Mouse (Mus musculus): ENCODE data around the gene Teddm1b. TPM values are rescaled to one million over a fixed set of nuclear protein-coding genes. Genes with fewer than 3 reads are reported as not detected.

Teddm1b gene
- total RNA-seq, 4 experiments from 2014 or later, result not detected

DNA sequence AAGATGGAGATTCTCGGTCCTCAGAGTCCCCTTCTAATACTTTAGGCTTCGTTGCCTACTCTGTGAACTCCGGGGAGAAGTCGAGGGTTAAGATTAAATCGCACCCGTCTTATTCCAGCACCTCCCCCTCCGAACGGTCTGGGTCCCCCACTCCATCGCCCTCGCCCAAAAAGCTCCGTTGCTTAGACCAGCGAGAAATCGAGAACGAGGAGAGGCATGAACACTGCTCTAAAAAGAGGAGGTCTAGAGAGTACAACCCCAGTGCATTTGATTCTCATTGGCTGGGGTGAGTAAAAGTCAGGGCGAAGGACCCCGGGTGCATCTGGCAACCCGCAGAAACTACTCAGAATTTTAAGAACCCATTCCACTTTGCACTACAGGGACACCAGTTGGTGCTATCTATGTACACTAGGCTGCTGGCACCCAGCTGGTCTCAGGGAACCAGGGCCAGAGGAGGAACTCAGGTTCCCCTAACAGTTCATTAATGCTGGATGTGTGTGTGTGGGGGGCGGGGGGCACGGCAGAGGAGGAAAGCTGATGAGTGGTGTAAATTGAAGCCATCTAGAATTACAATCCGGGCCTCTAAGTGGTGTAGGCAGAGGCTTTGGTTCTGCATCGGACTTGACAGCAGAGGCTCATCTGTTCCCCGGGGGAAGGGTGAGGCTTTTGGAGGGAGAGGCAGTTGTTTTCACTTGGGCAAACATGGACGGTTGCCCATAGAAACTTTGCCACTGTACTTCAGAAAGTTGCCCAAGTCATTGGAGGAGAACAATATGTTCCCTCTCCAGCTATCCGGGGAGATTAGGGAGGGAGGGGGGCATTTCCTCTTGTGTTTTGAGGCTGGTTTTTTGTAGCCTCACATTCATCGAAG is 26.9 kb downstream of the Teddm1b start:
- no peak for DNase-seq (ENCODE audit: low spot score in 2 of 2)

DNA sequence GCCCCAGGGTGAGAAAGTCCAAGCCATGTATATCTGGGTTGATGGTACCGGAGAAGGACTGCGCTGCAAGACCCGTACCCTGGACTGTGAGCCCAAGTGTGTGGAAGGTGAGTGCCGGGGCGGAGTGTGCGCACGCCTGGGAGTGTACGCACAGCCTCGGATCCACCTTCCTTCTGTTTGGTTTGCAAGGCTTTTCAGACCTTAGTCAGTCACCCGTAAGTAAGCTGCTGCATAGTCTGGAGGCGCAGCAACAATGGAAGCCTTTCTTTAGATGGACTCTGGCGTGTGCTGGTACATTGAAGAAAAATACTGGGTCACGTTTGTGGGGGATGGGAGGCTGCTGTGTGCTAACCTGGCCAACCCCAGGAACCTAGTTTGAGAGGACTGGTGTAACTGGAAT is 28.9 kb downstream of the Teddm1b start:
- no peak for DNase-seq (ENCODE audit: low spot score in 2 of 2)

DNA sequence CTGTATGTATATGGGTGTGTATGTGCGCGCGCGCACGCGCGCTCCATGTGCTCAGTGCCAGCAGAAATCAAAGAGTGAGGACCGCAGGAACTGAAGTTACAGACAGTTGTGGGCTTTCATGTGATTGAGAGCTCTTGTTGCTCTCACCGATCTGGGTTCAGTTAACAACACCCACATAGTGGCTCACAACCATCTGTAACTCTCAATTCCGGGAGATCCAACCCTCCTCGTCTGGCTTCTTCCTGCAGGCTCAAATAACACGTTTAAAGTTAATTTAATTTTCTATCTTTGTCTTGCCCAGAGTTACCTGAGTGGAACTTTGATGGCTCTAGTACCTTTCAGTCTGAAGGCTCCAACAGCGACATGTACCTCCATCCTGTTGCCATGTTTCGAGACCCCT is 30.1 kb downstream of the Teddm1b start:
- DNase-seq (ENCODE audit: low spot score in 2 of 2), result no peak

DNA sequence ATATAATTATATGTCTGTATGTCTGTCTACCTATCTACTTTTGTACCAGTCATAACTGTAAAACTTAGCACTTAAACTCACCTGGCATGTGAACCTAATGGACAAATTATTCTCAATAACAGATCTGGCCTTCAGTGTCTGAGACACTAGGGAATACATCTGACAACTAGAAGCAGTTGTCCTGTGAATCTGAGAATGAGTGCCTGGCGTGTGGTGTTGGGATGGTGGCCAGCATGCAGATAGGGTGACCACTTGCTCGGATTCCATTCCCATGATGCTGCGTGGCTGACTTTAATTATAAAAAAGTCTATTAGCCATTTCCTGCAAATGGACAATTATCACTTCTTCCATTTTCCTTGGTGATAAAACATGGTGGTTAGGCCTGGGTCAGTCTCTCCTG is 31.7 kb downstream of the Teddm1b start:
- no peak for DNase-seq (ENCODE audit: low spot score in 2 of 2)

DNA sequence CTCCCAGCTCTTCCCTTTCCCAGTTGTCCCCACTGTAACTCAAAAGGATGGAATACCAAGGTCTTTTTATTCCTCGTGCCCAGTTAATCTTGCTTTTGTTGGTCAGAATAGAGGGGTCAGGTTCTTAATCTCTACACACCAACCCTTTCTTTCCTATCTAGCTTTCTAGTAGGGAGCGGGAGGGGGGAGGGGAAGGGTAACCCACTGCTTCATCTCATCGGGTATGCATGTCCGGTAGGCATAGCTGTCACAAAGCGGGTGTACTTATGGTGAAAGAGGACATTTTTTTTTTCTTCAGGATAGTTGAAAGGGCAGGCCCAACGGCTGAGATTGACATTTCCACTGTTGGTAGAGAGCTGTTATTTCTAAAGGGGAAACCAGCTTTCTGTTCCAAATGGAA is 34.1 kb downstream of the Teddm1b start:
- DNase-seq (ENCODE audit: low spot score in 2 of 2), result no peak

DNA sequence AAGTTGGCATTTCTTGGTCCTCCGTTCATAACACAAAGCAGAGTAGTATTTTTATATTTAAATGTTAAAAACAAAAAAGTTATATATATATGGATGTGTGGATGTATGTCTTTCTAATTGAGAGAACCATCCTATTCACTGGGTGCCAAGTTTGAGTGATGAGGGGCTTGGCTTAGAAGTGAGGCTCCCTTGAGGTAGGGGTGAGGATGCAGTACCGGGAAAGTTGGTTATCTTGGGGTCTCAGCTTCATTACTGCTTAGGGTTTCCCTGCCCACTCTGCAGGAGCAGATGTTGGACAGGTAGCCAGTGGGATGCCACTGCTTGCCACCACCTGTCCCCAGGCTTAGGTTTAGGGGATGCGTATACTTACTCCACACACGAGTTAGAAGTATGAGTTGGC is 34.6 kb downstream of the Teddm1b start:
- DNase-seq (ENCODE audit: low spot score in 2 of 2), result no peak

DNA sequence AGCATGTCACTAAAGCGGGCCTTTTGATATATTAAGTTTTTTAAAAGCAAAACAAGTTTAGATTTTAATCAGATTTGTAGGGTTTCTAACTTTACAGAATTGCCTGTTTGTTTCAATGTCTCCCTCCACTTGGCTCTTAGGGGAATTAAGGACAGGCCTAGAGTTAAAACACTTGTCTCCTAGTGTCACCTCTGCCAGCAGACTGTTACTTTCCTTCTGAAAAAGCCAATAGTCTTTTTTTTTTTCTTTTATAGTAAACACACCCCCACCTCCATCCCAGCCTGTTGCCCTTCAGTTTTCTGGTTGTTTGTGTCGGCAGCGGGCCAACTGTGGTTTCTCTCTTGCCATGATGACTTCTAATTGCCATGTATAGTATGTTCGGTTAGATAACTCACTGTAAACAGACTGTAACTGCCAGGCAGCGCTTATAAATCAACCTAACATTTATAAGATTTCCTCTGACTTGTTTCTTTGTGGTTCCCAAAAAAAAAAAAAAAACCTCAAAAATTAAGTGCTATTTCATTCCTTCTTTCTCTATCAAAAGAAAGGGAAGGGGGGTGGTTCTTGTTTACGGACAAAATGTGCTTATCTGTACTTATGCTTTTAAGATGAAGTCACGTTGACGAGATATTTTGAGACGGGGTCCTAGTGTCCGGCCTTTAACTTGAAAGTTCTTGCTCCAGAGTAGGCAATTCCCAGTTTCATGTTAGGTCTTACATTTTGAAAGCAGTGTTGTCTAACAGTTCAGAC is 35.2 kb downstream of the Teddm1b start:
- no peak for DNase-seq (ENCODE audit: low spot score in 2 of 2)

DNA sequence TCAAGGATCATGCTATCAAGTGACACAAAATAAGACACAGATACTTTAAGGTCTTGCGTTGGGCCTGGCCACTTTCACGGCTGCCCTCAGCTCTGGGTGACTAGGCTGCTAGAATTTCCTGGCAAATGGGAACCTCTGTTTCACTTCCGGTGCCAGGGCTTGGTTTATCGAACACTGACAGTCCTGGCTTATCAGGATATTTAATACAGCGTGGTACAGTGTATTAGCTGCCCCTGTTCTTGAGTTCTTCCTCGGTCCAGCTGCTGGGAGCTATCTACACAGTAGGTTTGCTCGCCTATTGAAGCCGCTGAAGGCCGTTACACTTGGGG is 35.8 kb downstream of the Teddm1b start:
- DNase-seq (ENCODE audit: low spot score in 2 of 2), result no peak

DNA sequence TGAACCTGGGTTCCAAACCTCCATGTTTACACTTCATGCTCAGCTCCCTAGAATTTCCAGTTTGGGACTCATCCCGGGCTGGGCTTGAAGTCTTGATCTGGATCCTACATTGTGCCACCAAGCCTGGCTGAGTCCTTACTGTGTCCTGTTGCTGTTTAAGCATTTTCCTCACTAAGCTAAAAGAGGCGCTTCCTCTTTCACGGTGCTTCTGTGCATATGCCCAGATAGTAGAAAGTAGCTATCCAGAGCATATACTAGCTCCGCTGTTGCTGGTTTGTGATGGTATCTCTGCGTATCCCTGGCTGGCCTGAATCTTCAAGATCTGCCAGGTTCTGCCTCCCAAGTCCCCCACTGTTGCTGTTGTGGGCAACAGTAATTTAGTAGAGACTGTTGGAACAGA is 36.3 kb downstream of the Teddm1b start:
- DNase-seq (ENCODE audit: low spot score in 2 of 2), result no peak

DNA sequence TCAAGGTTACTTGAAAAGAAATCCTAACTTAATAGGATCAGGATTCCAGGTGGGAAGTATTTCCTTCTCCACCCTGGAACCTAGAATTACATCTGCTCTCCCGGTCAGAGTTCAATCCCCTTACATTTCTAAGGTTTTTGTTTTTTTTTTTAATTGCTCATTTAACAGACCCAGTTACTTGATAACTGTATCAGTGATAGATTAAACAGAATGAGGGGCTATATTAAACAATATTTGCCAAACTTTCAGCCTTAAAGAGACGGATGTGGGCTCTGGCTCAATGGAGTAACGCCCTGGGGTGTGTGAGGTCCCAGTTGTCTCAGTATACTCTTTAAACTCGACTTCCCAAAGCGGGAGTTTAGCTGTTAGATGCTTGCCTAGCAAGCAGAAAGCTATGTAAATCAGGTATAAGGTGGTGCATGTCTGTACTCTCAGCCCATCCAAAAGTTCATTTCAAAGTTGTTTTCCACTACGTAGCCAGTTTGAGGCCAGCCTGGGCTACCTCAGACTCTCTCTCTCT is 37.2 kb downstream of the Teddm1b start:
- DNase-seq (ENCODE audit: low spot score in 2 of 2), result no peak

DNA sequence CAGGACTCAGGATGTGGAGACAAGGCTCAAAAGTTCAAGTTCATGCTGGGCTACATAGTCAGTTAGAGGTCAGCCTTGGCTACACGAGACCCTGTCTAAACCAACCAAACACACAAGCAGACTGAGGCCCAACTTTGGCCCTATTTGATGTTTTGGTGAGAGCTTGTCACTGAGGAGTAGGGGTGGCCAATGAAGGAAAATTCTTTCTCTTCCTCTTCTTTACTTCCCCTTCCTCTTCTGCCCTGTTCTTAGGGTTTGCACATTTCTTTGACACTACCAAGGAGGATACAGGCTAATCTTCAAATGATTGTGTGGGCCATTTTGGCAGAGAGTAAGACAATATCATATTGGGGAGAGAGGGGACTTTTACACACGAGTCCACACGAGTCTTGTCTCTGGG is 39.7 kb downstream of the Teddm1b start:
- DNase-seq (ENCODE audit: low spot score in 2 of 2), result no peak

DNA sequence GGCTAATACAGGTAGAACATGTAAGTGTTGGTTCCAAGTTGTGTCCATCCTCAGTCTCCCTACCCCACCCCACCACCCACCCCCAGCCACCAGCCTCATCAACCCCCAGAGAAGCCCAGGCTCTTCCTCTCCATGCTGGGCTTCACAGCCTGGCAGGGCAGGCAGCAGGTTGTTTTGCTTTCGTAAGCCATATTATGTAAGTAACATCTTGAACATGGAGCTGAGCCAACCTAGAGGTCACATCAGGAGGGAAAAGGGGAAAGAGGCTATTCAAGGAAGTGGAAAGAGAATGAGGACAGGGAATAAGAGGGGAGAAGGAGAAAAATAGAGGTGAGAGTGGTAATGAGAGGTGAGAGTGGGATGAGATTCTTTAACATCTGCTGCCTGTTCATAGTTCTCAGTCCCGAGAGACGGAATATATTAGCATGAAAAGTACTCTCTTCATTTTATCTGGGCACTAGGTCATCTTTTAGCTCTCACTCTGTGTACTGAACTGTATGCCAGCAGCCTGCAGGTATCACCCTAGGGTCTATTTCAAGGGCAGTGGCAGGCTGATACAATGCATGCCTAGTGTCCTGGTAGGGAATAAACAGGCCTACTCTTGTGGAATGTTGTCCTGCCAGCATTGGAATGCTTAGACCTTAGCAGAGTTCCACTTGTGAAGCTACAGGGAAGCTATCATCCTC is 44.5 kb downstream of the Teddm1b start:
- no peak for DNase-seq (ENCODE audit: low spot score in 2 of 2)

DNA sequence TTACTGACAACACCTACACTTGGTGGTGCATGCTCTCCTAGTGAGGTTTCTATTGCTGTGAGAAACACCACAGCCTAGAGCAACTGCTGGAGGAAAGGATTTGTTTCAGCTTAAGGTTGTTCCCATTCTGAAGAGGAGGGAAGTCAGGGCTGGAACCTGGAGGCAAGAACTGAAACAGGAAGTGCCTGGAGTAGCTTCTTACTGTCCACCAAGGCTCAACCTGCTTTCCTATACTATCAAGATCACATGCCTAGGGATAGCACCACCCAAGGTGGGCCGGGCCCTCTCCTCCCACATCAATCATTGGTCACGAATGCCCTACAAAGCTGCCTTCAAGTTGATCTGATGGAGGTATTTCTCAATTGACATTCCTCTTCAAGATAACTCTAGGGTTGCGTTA is 47.5 kb downstream of the Teddm1b start:
- DNase-seq (ENCODE audit: low spot score in 2 of 2), result no peak

DNA sequence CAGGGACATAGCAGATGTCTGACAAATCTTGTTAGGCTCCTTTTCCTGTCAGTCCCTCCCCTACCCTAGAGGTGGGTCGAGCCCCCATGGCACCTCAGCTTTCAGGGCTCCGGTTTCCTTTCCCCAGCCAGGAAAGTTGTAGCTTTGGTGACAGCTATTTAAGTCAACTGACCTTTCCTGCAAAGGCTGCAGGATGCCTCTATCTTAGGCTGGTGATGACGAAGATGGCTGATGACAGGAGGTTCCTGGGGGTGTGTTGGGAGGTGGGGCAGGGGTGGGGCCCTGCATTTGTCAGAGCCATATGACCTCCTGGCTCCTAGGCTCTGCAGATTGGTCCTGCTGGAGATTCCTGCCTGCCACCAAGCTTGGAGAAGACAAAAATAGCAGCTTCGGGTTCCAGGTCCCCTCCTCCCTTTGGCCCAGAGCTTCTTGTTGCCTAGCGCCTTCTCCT is 48.5 kb downstream of the Teddm1b start:
- no peak for DNase-seq (ENCODE audit: low spot score in 2 of 2)

DNA sequence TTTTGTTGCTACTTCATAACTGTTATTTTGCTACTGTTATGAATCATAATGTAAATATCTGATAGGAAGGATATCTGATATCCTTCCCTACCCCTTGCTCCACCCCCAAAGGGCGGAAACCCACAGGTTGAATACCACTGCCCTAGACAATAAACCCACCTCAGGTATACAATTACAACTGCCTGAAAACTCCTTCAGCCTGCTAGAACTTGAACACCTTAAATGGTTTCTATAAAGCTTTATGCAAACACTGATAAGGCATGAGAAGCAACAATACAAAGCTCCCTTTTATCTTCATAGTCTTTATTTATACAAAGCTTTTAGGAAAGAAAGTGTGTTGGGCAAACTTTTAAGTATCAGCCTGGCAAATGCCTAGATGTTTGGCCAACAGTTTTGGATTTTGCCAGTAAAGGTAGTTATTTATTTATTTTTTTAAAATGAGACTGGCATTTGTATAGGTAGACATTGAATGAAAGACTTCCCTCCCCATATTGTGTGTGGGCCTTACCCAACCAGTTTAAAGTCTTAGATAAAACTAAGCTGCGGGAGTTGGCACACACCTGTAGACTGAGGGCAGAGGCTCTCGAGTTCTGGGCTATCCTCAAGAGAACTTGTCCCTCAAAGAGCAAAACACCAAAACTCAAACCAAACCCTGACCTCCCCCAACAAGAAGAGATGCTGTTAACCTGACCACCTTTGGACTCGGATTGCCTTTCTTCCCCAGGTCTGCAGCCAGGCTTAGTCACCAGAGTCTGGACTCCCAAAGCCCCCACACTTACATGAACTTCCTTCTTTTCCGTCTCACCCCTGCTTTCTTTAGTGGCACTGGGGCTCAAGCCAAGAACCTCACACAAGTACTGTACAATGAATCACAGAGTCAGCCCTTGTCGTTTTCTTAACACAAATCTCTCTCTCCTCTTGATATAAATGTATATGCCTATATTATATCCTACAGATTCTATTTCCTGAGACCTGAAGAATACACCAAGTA is 50.5 kb downstream of the Teddm1b start:
- DNase-seq (ENCODE audit: low spot score in 2 of 2), result no peak

Small RNAs within 50 kb of the gene (microRNA-seq; reads per million reads assigned to microRNA genes)
- 20.7 to 26.7 reads per million in 2 experiments for gene Mir8114

Other genes starting within 250 kb of the Teddm1b start
- gene Rgs8, start 221.3 kb upstream of the Teddm1b start, total RNA-seq (2022), result 10 to 100 TPM; 67.8 to 86.0 (median 75.7) TPM
- gene Rgs16, start 134.0 kb upstream of the Teddm1b start, total RNA-seq (2022), result 10 to 100 TPM; 10.1 to 13.2 (median 11.4) TPM
- 10 to 100 TPM in 3 of 4 experiments, 1 to 10 TPM in 1; 10.0 to 12.9 (median 10.9) TPM for gene Rnasel, start 124.9 kb upstream of the Teddm1b start, total RNA-seq (2022)
- 1 to 10 TPM; 1.1 to 2.0 (median 1.4) TPM for gene Rgsl1, start 30.2 kb upstream of the Teddm1b start, total RNA-seq (2022)
- gene Teddm1a, start 17.4 kb downstream of the Teddm1b start, total RNA-seq (2022), result not detected
- gene Glul, start 25.6 kb downstream of the Teddm1b start, total RNA-seq (2022), result 1,000 to 10,000 TPM; 1,837 to 2,236 (median 2,010) TPM
- 1 to 10 TPM; 2.4 to 3.7 (median 3.0) TPM for gene Teddm2, start 25.9 kb downstream of the Teddm1b start, total RNA-seq (2022)